Mouse (Mus musculus): ENCODE measurements at regions not wholly inside any gene's neighbourhood (a gene's known extent, or its start where the extent isn't known, plus 50 kb on each side); places are given as distances from the start of the nearest gene placed in this dataset.
A peak's percentile ranks its signal among the peaks of the same experiment; 100 is the strongest.

DNA sequence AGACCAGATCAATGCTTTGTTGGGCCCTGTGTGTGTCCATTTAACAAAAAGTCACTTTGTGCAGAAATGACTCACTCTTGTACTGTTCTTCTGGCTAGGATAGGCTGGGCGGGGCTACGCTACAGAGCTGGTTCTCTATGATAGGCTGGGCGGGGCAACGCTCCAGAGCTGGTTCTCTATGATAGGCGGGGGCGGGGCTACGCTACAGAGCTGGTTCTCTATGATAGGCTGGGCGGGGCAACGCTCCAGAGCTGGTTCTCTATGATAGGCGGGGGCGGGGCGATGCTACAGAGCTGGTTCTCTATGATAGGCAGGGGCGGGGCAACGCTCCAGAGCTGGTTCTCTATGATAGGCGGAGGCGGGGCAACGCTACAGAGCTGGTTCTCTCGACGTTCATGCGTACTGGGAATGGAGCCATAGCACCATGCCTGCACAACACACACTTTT lies 80.6 kb upstream of the Ipo5 start:
- DNase-seq (ENCODE audit: low spot score) = peak; percentile 14

DNA sequence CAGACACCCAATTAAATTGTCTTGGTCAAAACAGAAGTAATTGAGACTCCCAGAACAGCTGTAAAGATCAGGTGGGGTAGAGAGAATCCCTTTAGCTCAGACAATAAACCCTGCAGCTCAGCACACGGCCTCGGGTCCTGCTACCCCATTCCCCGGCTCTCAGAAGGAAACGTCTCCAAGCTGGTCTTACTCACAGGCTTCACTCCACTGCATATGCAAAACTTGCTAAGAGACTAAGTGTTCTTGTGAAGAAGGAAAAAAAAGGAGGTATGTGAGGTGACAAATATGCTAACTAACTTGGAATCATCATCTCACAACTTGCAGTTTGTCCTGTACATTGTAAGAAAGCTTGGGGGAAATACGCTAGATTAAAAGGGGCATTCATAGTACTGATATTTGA lies 79.6 kb upstream of the Ipo5 start:
- DNase-seq (ENCODE audit: low spot score) = no peak

DNA sequence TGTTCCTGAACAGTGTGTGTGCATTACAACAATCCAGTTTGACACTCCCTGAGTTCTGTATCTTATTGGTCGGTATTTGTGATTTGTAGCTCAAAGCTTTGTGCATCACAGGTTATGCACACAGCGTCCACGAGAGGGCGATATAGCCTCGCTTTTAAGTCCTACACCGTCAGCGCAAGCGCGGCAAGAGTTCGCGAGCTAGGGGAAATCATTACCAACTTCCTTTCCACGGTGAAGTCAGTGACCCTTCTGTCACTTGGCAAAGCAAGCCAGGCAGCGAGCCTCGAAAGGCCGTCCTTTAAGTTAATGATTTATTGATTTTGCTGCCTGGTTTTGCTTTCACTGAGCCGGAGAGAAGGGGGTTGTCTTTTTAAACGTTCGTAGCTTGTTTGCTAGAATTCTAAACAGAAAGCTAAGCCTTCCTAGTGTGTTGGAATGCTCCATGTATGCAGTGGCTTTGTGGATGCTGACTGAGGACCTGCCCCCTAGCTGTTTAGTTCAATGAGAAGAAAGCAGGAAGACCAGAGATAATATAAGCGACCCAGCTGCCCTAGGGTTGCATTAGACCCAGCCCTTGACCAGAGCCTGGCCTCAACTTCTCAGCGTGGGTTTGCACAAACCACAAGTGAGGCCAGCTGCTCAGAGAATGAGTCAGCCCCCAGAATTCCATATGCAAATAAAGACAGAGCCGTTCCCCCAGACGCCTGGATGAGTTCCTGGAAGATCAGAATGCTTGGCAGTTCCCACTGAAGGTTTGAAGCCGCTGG lies 79.0 kb upstream of the Ipo5 start:
- peak; percentile 74 for DNase-seq (ENCODE audit: low spot score)

DNA sequence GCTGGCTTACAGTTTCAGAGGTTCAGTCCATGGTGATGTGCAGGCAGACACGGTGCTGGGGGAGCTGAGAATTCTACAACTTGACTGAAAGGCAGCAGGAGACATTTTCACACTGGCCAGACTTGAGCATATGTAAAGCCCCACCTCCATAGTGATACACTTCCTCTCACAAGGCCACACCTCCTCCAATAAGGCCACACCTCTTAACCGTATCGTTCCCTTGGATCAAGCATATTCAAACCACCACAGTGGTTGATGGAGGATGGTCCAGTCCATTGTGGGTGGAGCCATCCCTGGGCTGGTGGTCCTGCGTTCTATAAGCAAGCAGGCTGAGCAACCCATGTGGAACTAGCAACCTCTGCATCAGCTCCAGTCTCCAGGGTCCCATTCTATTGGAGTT lies 76.2 kb upstream of the Ipo5 start:
- DNase-seq (ENCODE audit: low spot score) = no peak

DNA sequence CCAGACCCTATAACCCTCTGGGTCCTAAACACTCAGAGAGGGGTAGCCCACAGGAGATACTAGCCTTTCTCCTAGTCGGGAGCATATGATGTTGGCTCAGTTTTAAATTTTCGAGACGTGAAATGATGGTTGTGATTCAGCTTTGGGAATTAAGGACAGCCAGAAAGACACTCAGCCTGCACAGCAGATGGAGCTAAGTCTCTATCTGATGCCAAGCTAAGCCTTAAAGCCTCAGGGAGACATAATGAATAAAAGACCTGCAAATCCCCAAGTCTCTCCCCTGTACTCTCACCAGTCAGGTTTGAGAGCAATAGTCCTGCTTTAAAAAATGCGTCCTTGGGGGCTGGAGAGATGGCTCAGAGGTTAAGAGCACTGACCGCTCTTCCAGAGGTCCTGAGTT lies 75.3 kb upstream of the Ipo5 start:
- no peak for DNase-seq (ENCODE audit: low spot score)

DNA sequence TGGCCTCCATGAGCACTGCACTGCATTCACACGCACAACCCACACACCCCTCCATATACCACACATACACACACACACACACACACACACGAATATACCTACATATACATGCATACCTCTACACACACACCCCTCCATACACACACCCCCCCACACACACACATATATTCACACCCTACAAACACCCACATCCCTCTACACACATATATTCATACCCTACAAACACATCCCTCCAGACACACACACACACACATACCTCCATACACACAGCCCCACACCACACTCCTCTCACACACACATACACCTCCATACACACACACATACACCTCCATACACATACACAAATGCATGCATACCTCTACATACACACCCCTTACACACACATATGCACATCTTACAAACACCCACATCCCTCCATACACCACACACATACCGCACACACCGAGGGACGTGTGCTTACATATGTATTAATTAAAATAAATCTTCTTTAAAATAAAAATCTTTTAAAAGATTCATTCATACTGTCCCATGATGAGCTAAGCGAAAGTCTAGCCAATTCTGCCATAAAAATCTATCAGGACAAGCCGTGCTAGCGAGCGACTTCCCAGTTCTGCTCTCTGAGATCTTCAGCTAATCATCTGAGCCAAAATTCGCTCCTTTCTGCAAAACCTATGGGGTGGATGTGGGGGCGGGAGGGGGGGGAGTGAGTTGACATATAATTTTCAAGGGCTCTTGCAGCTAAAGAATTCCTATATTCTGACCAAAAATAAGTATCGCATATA lies 74.3 kb upstream of the Ipo5 start:
- no peak for DNase-seq (ENCODE audit: low spot score)

DNA sequence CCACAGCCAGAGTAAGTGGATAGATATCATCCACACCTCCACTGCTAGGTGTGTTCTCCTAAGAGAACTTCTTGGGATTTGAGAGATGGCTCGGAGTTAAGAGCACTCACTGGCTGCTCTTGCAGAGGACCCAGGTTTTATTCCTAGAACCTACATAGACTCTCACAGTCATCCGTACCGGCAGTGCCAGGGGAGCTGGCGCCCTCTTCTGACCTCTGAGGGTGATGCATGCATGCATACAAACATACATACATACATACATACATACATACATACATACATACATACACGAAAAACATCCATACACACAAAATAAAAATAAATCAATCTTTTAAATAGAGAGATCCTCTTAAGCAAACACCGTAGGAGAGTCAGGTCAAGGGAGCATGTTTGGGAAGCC lies 70.1 kb upstream of the Ipo5 start:
- DNase-seq (ENCODE audit: low spot score) = no peak

DNA sequence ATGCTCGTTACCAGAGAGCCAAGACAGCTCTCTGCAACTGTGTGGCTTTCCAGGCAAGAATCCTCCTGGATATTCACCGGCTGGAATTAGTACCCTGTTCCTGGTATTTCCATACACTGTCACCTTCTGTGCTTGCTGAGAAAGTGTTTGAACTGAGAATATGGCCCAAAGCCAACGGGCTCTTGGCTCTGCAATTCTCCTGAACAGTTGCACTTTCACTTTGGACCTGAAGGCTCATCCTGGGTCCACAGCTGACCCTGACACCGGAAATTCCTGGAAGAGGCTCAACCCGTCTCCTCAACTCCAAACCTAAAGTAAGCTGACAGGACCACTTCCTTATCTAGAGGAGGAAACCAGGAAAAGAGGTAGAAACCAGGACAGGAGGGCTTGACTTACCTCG lies 69.7 kb upstream of the Ipo5 start:
- DNase-seq (ENCODE audit: low spot score) = no peak

DNA sequence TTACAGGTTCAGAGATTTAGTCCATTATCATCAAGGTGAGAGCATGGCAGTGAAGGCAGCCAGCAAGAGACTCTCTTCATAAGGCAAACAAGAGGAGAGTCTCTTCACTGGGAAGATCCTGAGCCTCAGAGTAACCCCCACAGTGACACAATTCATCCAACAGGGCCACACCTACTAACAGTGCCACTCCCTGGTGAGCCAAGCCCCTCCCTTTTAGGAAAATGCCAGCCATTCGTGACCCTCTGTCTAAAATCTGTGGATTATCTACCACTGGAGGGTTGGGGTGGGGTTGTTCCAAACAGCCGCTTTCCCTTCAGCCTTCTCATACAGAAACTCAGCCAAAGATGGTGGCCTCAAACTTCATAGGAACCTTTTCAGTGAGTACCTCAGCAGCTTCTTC lies 65.9 kb upstream of the Ipo5 start:
- no peak for DNase-seq (ENCODE audit: low spot score)

DNA sequence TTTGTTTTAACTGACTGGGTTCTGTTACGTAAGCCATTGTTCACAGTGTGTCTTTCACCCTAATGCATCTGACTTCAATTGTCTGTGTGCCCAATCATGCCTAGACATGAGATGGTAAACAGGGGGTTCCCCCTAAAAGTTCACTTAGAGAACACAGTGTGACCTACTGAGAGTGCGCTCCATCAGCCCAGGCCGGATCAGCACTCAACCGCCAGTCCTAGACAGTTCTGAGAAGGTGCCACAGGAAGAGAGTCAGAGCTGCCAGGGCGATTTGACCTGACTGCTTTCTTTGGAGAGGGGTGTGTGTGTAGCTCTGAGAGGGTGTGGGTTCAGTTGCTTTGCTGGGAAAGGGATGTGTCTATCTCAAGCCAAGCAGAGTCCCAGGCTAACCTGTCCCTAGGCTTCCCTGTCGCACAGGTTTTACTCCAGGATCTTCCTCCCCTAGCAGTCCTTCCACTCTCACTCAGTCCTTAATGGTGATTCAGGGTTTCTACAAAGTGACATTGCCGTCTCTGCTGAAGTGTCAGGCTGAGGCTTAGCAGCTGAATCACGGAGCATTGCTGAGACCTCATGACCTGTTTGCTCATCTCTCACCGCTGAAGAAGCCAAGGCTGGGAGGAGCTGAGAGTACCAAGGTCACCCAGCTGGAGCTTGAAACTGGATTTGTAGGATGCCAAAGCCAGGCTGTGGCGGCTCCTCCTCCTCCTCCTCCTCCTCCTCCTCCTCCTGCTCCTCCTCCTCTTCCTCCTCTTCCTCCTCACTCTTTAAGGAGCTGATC lies 64.8 kb upstream of the Ipo5 start:
- DNase-seq (ENCODE audit: low spot score) = no peak

DNA sequence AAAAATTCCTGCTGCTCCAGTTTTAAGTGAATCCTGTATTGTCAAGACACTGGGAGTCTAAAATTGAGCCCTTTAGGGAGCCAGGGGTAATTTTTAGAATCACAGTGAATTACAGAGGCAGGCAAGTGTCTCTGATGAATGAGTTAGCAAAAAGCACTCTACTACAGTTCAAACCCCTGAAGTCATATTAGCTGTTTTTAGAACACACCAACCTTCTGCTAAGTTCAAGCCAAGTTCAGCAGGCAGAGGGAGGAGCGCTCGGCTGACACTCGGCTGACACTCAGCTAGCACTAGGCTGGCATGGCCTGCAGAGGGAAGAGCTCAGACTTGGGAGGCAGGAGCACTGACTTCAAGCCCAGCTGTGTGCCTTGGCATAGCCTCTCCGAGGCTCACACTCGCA lies 64.0 kb upstream of the Ipo5 start:
- no peak for DNase-seq (ENCODE audit: low spot score)

DNA sequence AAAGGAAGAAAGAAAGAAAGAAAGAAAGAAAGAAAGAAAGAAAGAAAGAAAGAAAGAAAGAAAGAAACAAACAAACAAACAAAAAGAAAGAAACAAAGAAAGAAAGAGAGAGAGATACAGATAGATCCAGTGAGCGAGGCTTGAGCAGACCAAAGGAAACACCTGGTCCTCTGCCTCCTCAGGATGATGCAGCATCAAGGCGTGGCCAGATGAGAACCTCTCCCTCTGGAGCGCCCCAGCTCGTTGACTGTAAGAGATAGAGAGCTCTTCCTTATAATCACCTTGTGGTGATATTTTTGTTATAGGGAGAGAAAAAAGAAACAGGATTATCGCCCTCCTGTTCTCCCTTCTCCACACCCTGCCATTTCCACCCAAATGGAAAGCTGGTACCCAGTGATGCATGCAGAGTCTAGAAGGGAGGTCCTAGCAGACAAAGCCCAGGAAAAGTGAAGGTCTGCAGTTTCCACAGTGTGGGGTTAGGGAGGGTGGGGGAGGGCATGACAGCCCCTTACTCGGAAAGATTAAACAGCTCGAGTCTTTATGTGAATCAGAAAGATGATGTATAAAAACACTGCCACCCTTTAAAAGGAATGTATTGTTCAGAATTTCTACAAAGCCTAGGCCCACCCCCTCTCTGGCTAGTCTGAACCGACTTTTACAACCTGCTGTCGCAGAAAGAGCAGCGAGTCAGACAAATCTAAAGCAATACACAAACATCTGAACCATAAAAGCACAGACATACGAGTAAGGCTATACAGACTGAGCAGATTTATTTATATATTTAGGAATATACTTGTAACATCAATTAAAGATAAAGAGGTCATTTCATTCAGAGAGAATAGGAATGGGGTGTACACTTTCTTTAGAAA lies 62.7 kb upstream of the Ipo5 start:
- no peak for DNase-seq (ENCODE audit: low spot score)

DNA sequence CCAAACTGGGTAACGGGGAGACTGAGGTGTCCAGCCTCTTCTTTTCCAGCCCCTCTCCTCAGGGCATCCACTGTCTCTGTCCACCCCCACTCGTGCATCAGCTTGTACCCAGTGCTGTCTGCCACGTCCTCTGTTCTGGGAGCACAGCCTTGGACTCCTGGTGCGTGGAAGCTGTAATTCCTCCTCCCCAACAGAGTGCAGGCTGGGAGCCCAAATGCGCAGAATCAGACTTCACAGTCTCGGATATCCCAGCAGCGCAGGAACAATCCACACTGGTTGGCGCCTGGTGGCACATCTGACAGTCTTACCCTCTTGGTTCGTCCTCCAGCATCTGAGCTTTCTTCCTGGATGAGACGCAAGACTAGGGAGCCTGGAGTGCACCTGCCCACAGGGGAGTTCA lies 61.9 kb upstream of the Ipo5 start:
- no peak for DNase-seq (ENCODE audit: low spot score)

DNA sequence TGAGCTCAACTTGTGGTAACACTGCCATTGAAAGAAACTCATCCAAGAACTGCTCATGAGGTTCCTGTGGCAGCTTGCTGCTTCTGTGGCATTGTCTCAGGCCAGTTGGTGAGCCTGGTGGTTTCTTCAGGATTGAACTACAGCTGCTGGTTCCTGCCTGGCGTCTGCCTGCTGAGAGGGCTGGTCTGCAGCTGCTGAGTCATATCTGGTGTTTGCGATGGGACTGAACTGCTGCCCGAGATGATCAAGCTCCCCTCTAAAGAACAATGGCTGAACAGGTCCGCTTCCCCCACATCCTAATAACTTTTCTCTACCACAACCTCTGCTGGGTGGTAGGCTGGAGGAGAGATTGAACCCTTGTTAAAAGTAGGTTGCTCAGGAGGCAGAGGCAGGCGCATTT lies 57.4 kb upstream of the Ipo5 start:
- DNase-seq (ENCODE audit: low spot score) = no peak

DNA sequence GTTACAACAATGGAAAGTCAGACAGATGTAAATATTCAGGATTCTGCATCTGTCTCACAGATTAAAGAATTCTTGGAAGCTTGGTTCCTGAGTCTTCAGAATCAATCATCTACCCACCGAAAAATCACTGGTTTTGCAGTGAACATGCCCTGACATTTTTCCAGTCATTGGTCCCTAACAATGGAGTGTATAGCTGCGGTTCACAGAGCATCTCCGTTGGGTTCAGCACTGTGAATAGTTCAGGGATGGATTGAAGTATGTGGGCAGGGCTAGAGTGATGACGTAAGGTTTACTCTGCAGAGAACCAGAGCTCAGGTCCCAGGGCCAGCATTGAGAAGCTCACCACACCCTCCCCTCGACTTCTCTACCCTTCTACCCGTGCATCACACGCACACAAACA lies 56.5 kb upstream of the Ipo5 start:
- DNase-seq (ENCODE audit: low spot score) = no peak

DNA sequence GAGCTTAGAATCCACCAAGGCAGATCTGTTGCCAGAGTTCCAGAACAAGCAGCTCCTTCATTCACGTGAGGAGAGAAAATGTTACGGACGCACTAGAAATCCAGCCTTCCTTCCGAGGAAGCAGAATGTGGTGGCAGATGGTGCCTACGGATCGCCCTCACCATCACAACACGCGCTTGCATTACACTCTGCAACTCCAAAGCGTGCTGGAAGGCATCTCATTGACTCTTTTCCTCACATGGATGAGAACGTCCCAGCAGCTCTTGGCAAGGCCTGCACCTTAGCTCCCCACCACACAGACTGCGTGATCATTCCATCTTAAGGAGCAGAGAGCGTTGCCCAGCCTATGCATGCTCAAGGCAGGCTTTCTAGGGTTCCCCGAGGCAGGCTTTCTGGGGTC lies 55.8 kb upstream of the Ipo5 start:
- no peak for DNase-seq (ENCODE audit: low spot score)
